Mouse (Mus musculus): Measurements from ENCODE around the gene Draxin. TPM values are rescaled to one million over a fixed set of nuclear protein-coding genes. Genes with fewer than 3 reads are reported as not detected.
A peak's percentile ranks its signal among the peaks of the same experiment; 100 is the strongest.

The Draxin gene
- total and polyA plus RNA-seq, 3 experiments, result 0.08 to 0.17 TPM; not detected in 1

DNA sequence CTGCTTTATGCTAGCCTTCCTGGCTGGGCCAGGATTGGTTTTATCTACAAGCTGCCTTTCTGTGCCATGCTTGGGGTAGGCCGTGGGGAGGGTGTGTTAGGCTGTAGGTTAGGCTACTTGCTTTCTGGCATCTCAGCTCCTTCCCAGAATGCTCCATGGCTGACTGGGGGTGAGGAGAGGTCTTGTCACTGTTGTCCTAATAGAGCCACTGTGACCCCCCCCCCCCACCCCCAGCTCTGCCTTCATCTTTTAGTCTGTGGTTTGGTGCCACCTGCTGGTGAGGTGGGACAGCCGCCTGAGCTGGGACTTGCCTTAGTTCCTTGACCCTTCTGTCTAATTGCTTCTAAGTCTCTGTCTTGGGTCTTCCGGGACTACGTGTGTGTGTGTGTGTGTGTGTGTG lies 36.5 kb upstream of the Draxin start:
- no peaks in the 10 kb centered on the region for H3K36me3 ChIP-seq (ENCODE audit: control insufficient read depth in 1 of 2, insufficient read depth in 2 of 2, low read length in 2 of 2)
- no peaks in the 10 kb centered on the region for H3K9me3 ChIP-seq (replicated peaks; ENCODE audit: insufficient read depth, low read length)
- no peak overlapping the region for H3K4me3 ChIP-seq (ENCODE audit: control insufficient read depth in 1 of 2, insufficient read depth in 1 of 2, low read depth in 2 of 2, low read length in 2 of 2)
- H3K9ac ChIP-seq (ENCODE audit: control insufficient read depth, low read depth, low read length, poor library complexity, severe bottlenecking), result no peak overlapping the region
- H3K27ac ChIP-seq (ENCODE audit: control insufficient read depth, low read depth, low read length), result no peak overlapping the region
- TF ChIP-seq MAX (IDR thresholded peaks at IDR 0.05; ENCODE audit: low read length), result no peak
- TF ChIP-seq ELF1 (IDR thresholded peaks at IDR 0.05; ENCODE audit: low read depth, low read length), result no peak
- TF ChIP-seq GATA1 (IDR thresholded peaks at IDR 0.05; ENCODE audit: low read depth, low read length), result no peak
- no peak for TF ChIP-seq POLR2AphosphoS5 (IDR thresholded peaks at IDR 0.05; ENCODE audit: borderline replicate concordance, low read depth, low read length)
- no peak for TF ChIP-seq ZNF384 (IDR thresholded peaks at IDR 0.05; ENCODE audit: low read depth, low read length)
- no peak for TF ChIP-seq ZMIZ1 (IDR thresholded peaks at IDR 0.05; ENCODE audit: low read depth, low read length)
- TF ChIP-seq E2F4 (IDR thresholded peaks at IDR 0.05; ENCODE audit: borderline replicate concordance, low read depth, low read length), result no peak
- TF ChIP-seq SMC3 (IDR thresholded peaks at IDR 0.05; ENCODE audit: low read depth, low read length), result peak; percentile 74
- no peak for TF ChIP-seq TBP (IDR thresholded peaks at IDR 0.05; ENCODE audit: low read depth, low read length)
- no peak for TF ChIP-seq ZKSCAN1 (IDR thresholded peaks at IDR 0.05; ENCODE audit: low read depth, low read length)
- TF ChIP-seq MYC (IDR thresholded peaks at IDR 0.05; ENCODE audit: low read depth, low read length), result no peak
- TF ChIP-seq GABPA (IDR thresholded peaks at IDR 0.05; ENCODE audit: low read depth, low read length), result no peak
- no peak for TF ChIP-seq POLR2AphosphoS2 (IDR thresholded peaks at IDR 0.05; ENCODE audit: low read length)
- peak; percentile 57 for TF ChIP-seq RAD21 (IDR thresholded peaks at IDR 0.05; ENCODE audit: low read depth, low read length)
- TF ChIP-seq USF1 (IDR thresholded peaks at IDR 0.05; ENCODE audit: low read depth, low read length), result no peak
- TF ChIP-seq NRF1 (IDR thresholded peaks at IDR 0.05; ENCODE audit: insufficient read depth, low read depth, low read length, poor library complexity, severe bottlenecking), result no peak
- no peak for TF ChIP-seq EP300 (IDR thresholded peaks at IDR 0.05; ENCODE audit: low read depth in 1 of 2, low read length in 2 of 2)
- TF ChIP-seq CTCF (IDR thresholded peaks at IDR 0.05 in 2 of 3, conservative IDR thresholded peaks at IDR 0.05 in 1 of 3; ENCODE audit: control insufficient read depth in 1 of 3, insufficient read depth in 1 of 3, low read depth in 2 of 3, low read length in 3 of 3, poor library complexity in 1 of 3, severe bottlenecking in 1 of 3), result peak in 2 of 3 experiments; percentile 70 to 78; a peak in 5 of 6 replicates
- TF ChIP-seq JUND (IDR thresholded peaks at IDR 0.05; ENCODE audit: low read depth, low read length), result no peak
- TF ChIP-seq BHLHE40 (IDR thresholded peaks at IDR 0.05; ENCODE audit: borderline replicate concordance, low read depth, low read length), result no peak
- no peak for TF ChIP-seq UBTF (IDR thresholded peaks at IDR 0.05; ENCODE audit: borderline replicate concordance, insufficient read depth, low read depth, low read length)
- TF ChIP-seq USF2 (IDR thresholded peaks at IDR 0.05; ENCODE audit: borderline replicate concordance in 1 of 2, insufficient read depth in 1 of 2, low read depth in 1 of 2, low read length in 2 of 2), result no peak
- TF ChIP-seq ETS1 (IDR thresholded peaks at IDR 0.05; ENCODE audit: low read depth, low read length), result no peak
- no peak for TF ChIP-seq RCOR1 (IDR thresholded peaks at IDR 0.05; ENCODE audit: low read depth, low read length)
- no peak for TF ChIP-seq NELFE (IDR thresholded peaks at IDR 0.05; ENCODE audit: low read depth, low read length)
- TF ChIP-seq MXI1 (IDR thresholded peaks at IDR 0.05; ENCODE audit: low read depth, low read length), result no peak
- TF ChIP-seq HCFC1 (IDR thresholded peaks at IDR 0.05; ENCODE audit: low read depth, low read length), result no peak
- 0 out of 2 replicates have a peak, but pooled peaks have one; percentile 22 for TF ChIP-seq ZC3H11A (IDR thresholded peaks at IDR 0.05; ENCODE audit: low read depth, low read length)
- TF ChIP-seq TCF12 (IDR thresholded peaks at IDR 0.05; ENCODE audit: low read depth, low read length), result no peak
- TF ChIP-seq MAZ (IDR thresholded peaks at IDR 0.05; ENCODE audit: low read depth, low read length), result no peak
- peak; percentile 61 for DNase-seq (ENCODE audit: low read depth, low spot score)
- no peaks in the 10 kb centered on the region for H3K27me3 ChIP-seq (ENCODE audit: control insufficient read depth in 1 of 2, insufficient read depth in 2 of 2, low read length in 2 of 2)
- H3K4me1 ChIP-seq (ENCODE audit: control insufficient read depth in 1 of 2, insufficient read depth in 2 of 2, low read length in 2 of 2), result no peaks in the 10 kb centered on the region; a peak in 2 of 4 replicates
- H3K79me2 ChIP-seq (ENCODE audit: control insufficient read depth, insufficient read depth, low read length, poor library complexity), result no peaks in the 10 kb centered on the region
